Mouse (Mus musculus): Measurements from ENCODE around the gene Cyb561. TPM values are rescaled to one million over a fixed set of nuclear protein-coding genes. Genes with fewer than 3 reads are reported as not detected.

The Cyb561 gene
- 1 to 10 TPM; 5.8 to 6.6 TPM for total RNA-seq (2021)
- long read RNA-seq, experiment 1, transcript Cyb561-201 (6 exons, 2,741 nt) = major isoform, 8 of 11 reads
- long read RNA-seq, experiment 1, partial matches to known transcripts = 0 of 11 reads
- long read RNA-seq, experiment 1, other reads (novel, unspliced or antisense) = 3 of 11 reads
- long read RNA-seq, experiment 2, transcript Cyb561-201 (6 exons, 2,741 nt) = major isoform, 5 of 13 reads
- long read RNA-seq, experiment 2, partial matches to known transcripts = 6 of 13 reads
- long read RNA-seq, experiment 2, other reads (novel, unspliced or antisense) = 2 of 13 reads

GRCm38 (mm10) chr11:105952911-105953386 lies at the start of gene Cyb561:
Cyb561 (minus strand) TSS chr11:105953336.
- DNase-seq = no peak

GRCm38 (mm10) chr11:106001718-106002117 lies 48.6 kb upstream of the Cyb561 start:
- DNase-seq = no peak

DNA sequence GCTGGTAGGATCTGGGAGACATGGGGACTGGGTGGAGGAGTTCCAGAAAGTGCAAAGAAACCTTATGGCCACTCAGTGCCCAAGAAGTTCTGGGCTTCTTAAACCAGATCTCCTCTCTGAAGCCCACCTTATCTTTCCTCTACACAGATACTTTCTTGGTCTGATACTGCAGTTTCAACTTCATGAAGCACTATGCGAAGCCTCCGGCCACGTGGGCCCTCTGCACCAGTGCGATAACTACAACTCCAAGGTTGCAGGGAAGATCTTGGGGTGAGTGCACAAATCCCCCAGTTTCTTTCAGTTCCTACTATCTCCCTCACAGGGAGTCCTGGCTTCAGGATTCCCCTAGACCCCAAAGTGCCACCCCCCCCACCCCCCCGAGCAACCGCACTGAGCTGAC lies 46.9 kb upstream of the Cyb561 start:
- DNase-seq = no peak

DNA sequence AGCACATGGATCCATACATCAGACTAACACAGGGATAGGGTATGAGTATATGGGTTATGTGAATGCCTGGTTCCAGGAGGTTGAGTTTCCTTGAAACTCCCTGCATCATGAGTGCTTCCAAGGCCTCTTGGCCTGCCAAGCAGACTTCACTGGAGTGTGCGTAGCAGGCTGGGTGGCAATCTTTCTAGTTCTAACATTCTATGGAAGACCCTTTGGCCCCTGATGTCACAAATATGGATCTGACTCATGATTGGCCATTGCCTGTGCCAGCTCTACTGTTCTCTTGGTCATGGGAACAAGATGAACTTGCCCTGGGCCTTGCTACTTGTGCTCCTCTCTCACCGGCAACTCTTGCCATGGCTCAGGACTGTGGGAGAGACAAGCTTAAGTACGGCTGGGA lies 41.2 kb upstream of the Cyb561 start, which contains the start of gene Ace3:
Gene Ace3, plus strand, starts transcription at position 301 of the 400 bp plus-strand sequence.
- DNase-seq = no peak

- no peak for DNase-seq
Measured at GRCm38 (mm10) chr11:105990231-105990630, 37.1 kb upstream of the Cyb561 start.

DNA sequence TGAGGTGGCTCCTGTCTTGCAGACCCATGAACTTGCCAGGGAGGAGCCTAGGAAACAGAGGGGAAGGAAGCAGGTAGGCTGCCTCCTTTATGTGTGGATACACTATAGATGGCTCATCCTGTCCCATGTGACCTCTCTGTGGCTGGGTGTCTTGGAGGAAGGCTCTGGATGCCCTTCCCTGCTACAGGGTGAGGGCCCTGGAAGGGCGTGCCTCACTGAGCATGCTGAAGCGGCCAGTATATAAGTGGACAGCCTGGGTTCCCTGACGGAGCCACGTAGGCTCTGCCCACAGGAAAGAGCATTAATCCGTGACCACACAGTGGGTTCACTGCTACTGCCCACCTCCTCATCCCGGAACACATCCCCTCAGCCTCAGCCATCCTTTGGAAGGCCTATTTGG lies 36.3 kb upstream of the Cyb561 start:
- no peak for DNase-seq

GRCm38 (mm10) chr11:105987446-105987845 lies 34.3 kb upstream of the Cyb561 start:
- DNase-seq = no peak

DNA sequence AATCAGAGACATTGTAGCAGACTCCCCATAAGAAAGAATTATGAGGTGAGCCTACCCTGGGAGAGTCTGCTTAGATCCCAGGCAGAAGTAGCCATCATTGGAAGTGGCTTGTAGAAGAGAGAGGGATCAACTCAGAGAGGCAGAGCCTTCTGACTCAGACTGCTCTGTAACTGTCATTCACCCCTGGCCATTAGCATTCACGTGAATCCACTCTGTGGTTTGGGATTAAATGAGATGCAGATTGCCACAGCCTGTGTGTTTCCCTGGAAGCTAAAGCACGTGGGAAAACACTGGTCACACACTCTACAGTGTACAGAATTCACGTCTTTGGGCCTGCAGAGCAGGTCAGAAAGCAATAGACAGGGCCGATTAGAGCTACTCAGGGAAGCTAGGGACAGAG lies 31.3 kb upstream of the Cyb561 start:
- DNase-seq = no peak

DNA sequence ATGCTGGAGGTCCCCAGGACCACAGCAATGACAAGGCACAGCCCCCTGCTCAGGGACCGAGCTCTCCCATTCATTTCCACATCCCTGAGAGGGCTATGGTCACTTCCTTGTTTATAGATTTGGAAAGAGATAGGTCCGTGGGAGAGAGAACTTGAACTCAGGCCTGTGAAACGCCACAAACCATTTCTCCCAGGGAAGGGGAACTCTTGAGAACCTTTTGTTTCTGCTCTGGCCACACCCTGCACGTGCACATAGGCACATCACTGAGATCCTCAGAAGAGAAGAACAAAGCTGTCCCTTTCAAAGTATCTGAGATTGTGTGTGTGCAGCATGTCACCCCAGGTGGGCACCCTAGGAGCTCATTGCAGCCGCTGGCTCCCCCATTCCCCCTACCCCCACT lies 25.5 kb upstream of the Cyb561 start:
- DNase-seq = no peak

DNA sequence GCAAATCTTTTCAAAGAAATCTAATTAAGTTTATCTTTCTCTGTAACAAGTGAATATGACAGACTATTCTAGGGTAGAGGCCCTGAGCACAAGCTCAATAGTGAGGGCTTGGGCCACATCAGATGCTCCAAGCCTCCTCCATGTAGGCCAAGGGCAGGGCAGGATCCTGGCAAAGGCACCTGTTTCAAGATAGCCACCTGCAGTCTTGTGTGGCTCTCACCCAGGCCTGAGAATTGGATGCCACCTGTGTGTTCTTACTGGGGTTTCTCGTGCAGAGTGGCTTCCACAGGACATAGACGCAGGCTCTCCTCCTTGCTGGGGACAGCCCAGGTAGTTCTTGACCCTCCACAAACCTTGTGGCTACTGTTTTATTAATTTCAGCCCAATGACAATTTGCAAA lies 25.1 kb upstream of the Cyb561 start:
- no peak for DNase-seq

DNA sequence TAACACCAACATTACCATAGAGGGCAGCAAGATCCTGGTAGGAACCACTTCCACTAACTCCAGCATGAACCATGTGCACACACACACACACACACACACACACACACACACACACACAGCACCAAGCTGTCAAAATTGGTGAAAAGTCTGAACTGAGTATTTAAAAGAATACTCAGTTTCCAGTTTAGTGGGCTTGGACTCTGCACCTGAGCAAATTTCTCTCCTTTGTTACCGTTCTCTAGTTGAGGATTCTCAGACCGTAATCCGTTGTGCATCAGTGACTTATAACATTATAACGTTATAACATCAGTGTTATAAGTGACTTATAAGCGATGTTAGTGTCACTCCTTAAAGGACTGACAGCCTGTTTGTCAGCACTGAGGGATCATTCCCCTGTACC lies 22.5 kb upstream of the Cyb561 start:
- DNase-seq = no peak

GRCm38 (mm10) chr11:105975050-105975449 lies 21.9 kb upstream of the Cyb561 start:
- DNase-seq = no peak

GRCm38 (mm10) chr11:105974593-105974992 lies 21.5 kb upstream of the Cyb561 start:
- peak; percentile 59 for DNase-seq

DNA sequence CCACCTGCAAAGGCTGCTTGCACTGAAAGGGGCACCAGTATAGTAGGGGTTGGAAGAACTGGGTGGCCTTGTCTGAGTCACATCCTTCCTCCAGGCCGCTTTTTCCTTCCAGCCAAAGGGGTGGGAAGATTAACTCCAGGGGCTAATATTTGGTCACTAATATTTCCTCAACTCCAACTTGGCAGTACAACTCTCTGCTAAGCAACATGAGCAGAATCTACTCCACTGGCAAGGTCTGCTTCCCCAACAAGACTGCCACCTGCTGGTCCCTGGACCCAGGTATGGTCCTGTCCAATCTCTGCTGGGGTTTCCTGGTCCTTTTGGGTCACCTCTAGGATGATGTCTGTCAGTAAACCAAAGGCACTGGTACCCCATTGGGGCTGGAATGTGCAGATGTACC lies 16.4 kb upstream of the Cyb561 start:
- DNase-seq = peak; percentile 62

DNA sequence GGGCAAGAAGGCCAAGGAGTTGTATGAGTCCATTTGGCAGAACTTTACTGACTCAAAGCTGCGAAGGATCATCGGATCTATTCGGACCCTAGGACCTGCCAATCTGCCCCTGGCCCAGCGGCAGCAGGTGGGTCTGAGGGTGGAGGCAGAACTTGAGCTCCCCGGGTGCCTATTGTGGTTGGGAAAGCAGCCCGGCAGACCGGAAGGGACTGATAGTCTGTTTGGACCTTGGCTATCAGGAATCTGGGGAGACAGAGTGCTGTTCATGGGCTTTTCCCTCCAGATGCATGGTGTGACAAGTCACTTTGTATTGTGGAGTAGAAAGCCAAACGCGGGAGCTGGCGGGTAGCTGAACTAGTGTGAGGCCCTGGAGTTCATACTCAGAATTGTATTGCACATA lies 15.8 kb upstream of the Cyb561 start:
- no peak for DNase-seq

- peak; percentile 48 for DNase-seq
Measured at GRCm38 (mm10) chr11:105967741-105968574, 14.8 kb upstream of the Cyb561 start, which contains the start of gene Ace. Ace (plus strand) TSS chr11:105967945.

- no peak for DNase-seq
Measured at GRCm38 (mm10) chr11:105966288-105966687, 13.2 kb upstream of the Cyb561 start.

DNA sequence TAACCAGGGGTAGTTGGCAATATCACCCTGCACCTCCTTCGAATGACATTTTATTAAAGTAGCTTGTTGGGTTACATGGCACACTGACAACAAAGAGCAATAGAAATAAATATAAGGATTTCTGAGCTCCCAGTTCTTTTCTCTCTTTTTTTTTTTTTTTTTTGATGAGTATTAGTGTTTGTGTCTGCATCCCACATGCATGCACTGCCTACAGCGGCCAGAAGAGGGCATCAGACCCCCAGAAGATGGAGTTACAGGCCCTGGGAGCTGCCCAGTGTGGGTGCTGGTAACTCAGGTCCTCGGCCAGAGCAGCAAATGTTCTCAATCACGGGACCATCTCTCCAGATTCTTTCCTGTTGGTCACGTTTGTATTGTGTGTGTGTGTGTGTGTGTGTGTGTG lies 11.6 kb upstream of the Cyb561 start:
- DNase-seq = no peak

DNA sequence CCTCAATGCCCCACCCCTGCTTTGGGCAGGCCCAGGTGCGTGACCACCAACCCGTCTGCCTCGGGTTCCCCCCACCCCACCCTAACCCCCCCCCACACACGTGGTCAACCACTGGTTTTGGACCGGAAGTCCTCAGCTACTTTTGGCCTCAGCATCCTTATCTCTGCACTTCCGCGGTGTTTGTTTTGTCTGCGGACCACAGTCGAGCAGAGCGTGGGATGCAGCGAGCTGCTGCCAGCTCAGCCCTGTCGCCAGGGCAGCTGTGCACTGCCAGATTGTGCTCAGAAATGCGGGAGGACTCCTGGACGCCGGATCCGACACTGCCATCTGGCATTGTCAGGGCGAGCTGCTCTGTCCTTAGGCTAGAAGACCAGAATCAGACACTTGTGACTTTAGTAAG lies 6.2 kb upstream of the Cyb561 start:
- no peak for DNase-seq

- DNase-seq = no peak
Measured at GRCm38 (mm10) chr11:105958566-105958965, 5.4 kb upstream of the Cyb561 start.

GRCm38 (mm10) chr11:105957501-105957900 lies 4.4 kb upstream of the Cyb561 start:
- DNase-seq = no peak

- no peak for DNase-seq
Measured at GRCm38 (mm10) chr11:105955815-105956430, 2.8 kb upstream of the Cyb561 start.

DNA sequence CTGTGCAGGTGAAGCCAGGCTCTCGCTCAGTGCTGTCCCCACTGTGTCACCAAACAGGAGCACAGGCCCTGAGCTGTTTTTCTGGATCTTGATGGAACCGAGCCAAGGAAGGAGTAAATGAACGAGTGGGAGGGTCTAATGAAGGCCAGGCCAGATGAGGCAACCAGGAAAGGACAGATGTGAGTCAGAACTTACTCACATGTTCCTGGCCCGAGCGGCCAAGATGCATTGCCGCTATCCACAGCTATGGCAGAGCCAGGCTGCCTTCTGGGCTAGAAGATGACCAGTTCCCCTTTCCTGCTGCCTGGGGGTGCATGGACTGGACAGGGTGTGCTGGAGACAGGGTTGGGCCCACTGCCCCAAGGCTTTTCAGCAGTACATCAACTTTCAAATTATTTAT lies 266 bp upstream of the Cyb561 start:
- DNase-seq = no peak

All from gastrocnemius, postnatal 10 days (tissue).